In the genomic region with DNA sequence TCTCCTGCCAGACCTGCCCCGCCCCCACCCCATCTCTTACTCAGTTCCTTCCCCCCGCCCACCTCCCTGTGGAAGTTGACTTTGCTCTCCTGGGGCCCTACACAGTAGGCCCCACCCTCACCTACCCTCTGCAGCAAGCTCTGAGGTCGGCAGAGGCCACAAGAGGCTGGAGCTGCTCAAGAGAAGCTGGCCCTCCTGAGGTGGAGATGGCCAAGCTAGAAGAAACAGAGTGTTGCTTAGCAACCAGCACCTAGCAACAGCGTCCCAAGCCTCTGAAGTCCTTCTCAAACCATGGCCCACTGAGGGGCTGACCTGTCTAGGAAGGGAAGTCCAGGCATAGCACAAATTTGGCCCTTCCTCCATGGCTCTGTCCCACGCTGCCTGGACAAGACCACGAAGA, we compare ENCODE assay signal across 12 mouse cellular contexts. TPM values are rescaled to one million over a fixed set of nuclear protein-coding genes. Genes with fewer than 3 reads are reported as not detected.
DNase-seq lines count a peak whose midpoint lies in the region; ATAC-seq and TF ChIP-seq lines count a peak whose summit lies in the region.
"Had no signal": no experiment of that assay in that cellular context is flagged by ENCODE, and none has a peak within 500 bp of the region (broad histone marks: within the 10 kb centered on the region; RNA-seq: fewer than 3 reads in every experiment).

A gene (minus strand): TSS at position 226 of the 400 bp plus-strand sequence.

- no peak within 1 kb of the TSS for H3K27ac ChIP-seq in kidney, embryonic 16.5 days (ENCODE audit: low read length)
- H3K27ac ChIP-seq in forebrain, embryonic 14.5 days (ENCODE audit: low read depth, low read length): no peak within 1 kb of the TSS
- H3K27ac ChIP-seq in lung, postnatal 0 days (ENCODE audit: low read length): no peak within 1 kb of the TSS
- no peak within 1 kb of the TSS for H3K27ac ChIP-seq in stomach, postnatal 0 days (replicated peaks)
- H3K27ac ChIP-seq in layer of hippocampus, adult 2 months: no peak within 1 kb of the TSS
- H3K27ac ChIP-seq in gastrocnemius, adult 2 months: no peak within 1 kb of the TSS
- H3K27ac ChIP-seq: liver, embryonic 13.5 days had no signal

- H3K9ac ChIP-seq in kidney, embryonic 16.5 days (replicated peaks; ENCODE audit: low read length): no peak within 1 kb of the TSS
- no peak within 1 kb of the TSS for H3K9ac ChIP-seq in forebrain, embryonic 14.5 days (ENCODE audit: low read length)
- no peak within 1 kb of the TSS for H3K9ac ChIP-seq in lung, postnatal 0 days (replicated peaks; ENCODE audit: low read depth)
- H3K9ac ChIP-seq in stomach, postnatal 0 days (ENCODE audit: low read length): no peak within 1 kb of the TSS
- H3K9ac ChIP-seq: liver, embryonic 13.5 days had no signal

- no peak for TF ChIP-seq CTCF in lung, postnatal 0 days (IDR thresholded peaks at IDR 0.05)
- no peak for TF ChIP-seq CTCF in stomach, postnatal 0 days (IDR thresholded peaks at IDR 0.05; ENCODE audit: low read depth)
- no peak for TF ChIP-seq CTCF in layer of hippocampus, adult 2 months (conservative IDR thresholded peaks at IDR 0.05)
- no peak for TF ChIP-seq CTCF in gastrocnemius, adult 2 months (IDR thresholded peaks at IDR 0.05)

- 39% methylated on average over 6 of the region's 6 CpGs for WGBS in kidney, embryonic 16.5 days
- 24% methylated on average over 6 of the region's 6 CpGs for WGBS in forebrain, embryonic 14.5 days
- WGBS in lung, postnatal 0 days: 24% methylated on average over 6 of the region's 6 CpGs
- WGBS in stomach, postnatal 0 days: 34% methylated on average over 6 of the region's 6 CpGs

- H3K9me3 ChIP-seq in kidney, embryonic 16.5 days (ENCODE audit: low read length): no peaks in the 10 kb centered on the region
- H3K9me3 ChIP-seq in forebrain, embryonic 14.5 days (replicated peaks; ENCODE audit: control insufficient read depth, low read length): no peaks in the 10 kb centered on the region
- H3K9me3 ChIP-seq in lung, postnatal 0 days (ENCODE audit: low read length): no peaks in the 10 kb centered on the region
- H3K9me3 ChIP-seq in stomach, postnatal 0 days (ENCODE audit: control insufficient read depth, low read length): no peaks in the 10 kb centered on the region
- H3K9me3 ChIP-seq: liver, embryonic 13.5 days had no signal

- peak; percentile 49; the same call in 1 of the 2 replicates for ATAC-seq in kidney, embryonic 16.5 days (ENCODE audit: low FRiP score, low TSS enrichment)
- peak; percentile 67 for ATAC-seq in forebrain, embryonic 14.5 days
- ATAC-seq in lung, postnatal 0 days: peak; percentile 70
- ATAC-seq in stomach, postnatal 0 days (ENCODE audit: low FRiP score, low TSS enrichment): peak; percentile 55
- ATAC-seq in megakaryocyte, adult 5-6 weeks (ENCODE audit: poor library complexity, severe bottlenecking): no peak
- ATAC-seq: CD4-positive, CD25-positive, alpha-beta regulatory T cell, adult 4 months had no signal

- 0 out of 2 replicates have a peak, but pooled peaks cover 3% of the 10 kb centered on the region for H3K4me1 ChIP-seq in kidney, embryonic 16.5 days (ENCODE audit: insufficient read depth, low read length)
- H3K4me1 ChIP-seq in forebrain, embryonic 14.5 days (ENCODE audit: control insufficient read depth, insufficient read depth, low read length): no peaks in the 10 kb centered on the region
- H3K4me1 ChIP-seq in lung, postnatal 0 days (ENCODE audit: insufficient read depth, low read depth, low read length): no peaks in the 10 kb centered on the region
- no peaks in the 10 kb centered on the region for H3K4me1 ChIP-seq in stomach, postnatal 0 days (replicated peaks; ENCODE audit: control insufficient read depth, insufficient read depth)
- H3K4me1 ChIP-seq: liver, embryonic 13.5 days had no signal

- TF ChIP-seq EP300 in lung, postnatal 0 days (IDR thresholded peaks at IDR 0.05): no peak
- no peak for TF ChIP-seq EP300 in stomach, postnatal 0 days (optimal IDR thresholded peaks at IDR 0.05)

- no peak within 1 kb of the TSS for H3K4me2 ChIP-seq in kidney, embryonic 16.5 days (replicated peaks; ENCODE audit: low read depth, low read length)
- H3K4me2 ChIP-seq in forebrain, embryonic 14.5 days (ENCODE audit: low read length): no peak within 1 kb of the TSS
- no peak within 1 kb of the TSS for H3K4me2 ChIP-seq in lung, postnatal 0 days (replicated peaks; ENCODE audit: low read depth, low read length)
- no peak within 1 kb of the TSS for H3K4me2 ChIP-seq in stomach, postnatal 0 days (replicated peaks; ENCODE audit: low read depth)
- H3K4me2 ChIP-seq: liver, embryonic 13.5 days had no signal

- no peak within 1 kb of the TSS for H3K4me3 ChIP-seq in kidney, embryonic 16.5 days (ENCODE audit: low read length)
- no peak within 1 kb of the TSS for H3K4me3 ChIP-seq in forebrain, embryonic 14.5 days (ENCODE audit: low read depth, low read length)
- H3K4me3 ChIP-seq in lung, postnatal 0 days (ENCODE audit: low read depth, low read length): no peak within 1 kb of the TSS
- no peak within 1 kb of the TSS for H3K4me3 ChIP-seq in stomach, postnatal 0 days (ENCODE audit: low read depth, low read length)
- H3K4me3 ChIP-seq in layer of hippocampus, adult 2 months: no peak within 1 kb of the TSS
- no peak within 1 kb of the TSS for H3K4me3 ChIP-seq in gastrocnemius, adult 2 months
- H3K4me3 ChIP-seq: erythroblast, embryonic 14.5 days; liver, embryonic 13.5 days had no signal

- no peaks in the 10 kb centered on the region for H3K27me3 ChIP-seq in kidney, embryonic 16.5 days (ENCODE audit: insufficient read depth, low read length)
- H3K27me3 ChIP-seq in forebrain, embryonic 14.5 days (replicated peaks; ENCODE audit: control insufficient read depth, insufficient read depth, low read length): no peaks in the 10 kb centered on the region
- H3K27me3 ChIP-seq in lung, postnatal 0 days (replicated peaks; ENCODE audit: insufficient read depth, low read length): 0 out of 2 replicates have a peak, but pooled peaks cover 2% of the 10 kb centered on the region
- no peaks in the 10 kb centered on the region for H3K27me3 ChIP-seq in stomach, postnatal 0 days (ENCODE audit: control insufficient read depth, insufficient read depth, low read length)

- intact Hi-C loops in gastrocnemius, adult 2 months (cut with DNase I): no loop called here

- DNase-seq in kidney, postnatal 14 days: no peak
- DNase-seq in forebrain, embryonic 14.5 days (ENCODE audit: low spot score): peak; percentile 74
- DNase-seq in lung, postnatal 0 days (ENCODE audit: low spot score): peak; percentile 50
- DNase-seq in stomach, postnatal 0 days (ENCODE audit: low spot score): peak; percentile 23
- no peak for DNase-seq in layer of hippocampus, adult 2 months (ENCODE audit: low spot score in 2 of 2)
- DNase-seq in gastrocnemius, adult 2 months: no peak
- DNase-seq: liver, embryonic 13.5 days; thymus, postnatal 14 days had no signal

- H3K36me3 ChIP-seq in kidney, embryonic 16.5 days (ENCODE audit: insufficient read depth, low read length): no peaks in the 10 kb centered on the region
- H3K36me3 ChIP-seq in forebrain, embryonic 14.5 days (ENCODE audit: control insufficient read depth, insufficient read depth, low read length): no peaks in the 10 kb centered on the region
- H3K36me3 ChIP-seq in lung, postnatal 0 days (ENCODE audit: insufficient read depth, low read length): no peaks in the 10 kb centered on the region
- H3K36me3 ChIP-seq in stomach, postnatal 0 days (ENCODE audit: control insufficient read depth, insufficient read depth, low read length): no peaks in the 10 kb centered on the region
- H3K36me3 ChIP-seq: liver, embryonic 13.5 days had no signal

RNA-seq across cellular contexts. Expression of the gene that starts here (rescaled TPM):
- polyA plus RNA-seq in kidney, embryonic 16.5 days (2015; fragmentation: Nextera tagmentation; extraction: Ambion mirVana): 0.13 TPM in 1 of 2 replicates, not detected in the other
- polyA plus RNA-seq in forebrain, embryonic 14.5 days (2014; fragmentation: Nextera tagmentation; extraction: Ambion mirVana): 2.5 and 2.6 TPM in 2 replicates
- polyA plus RNA-seq in lung, postnatal 0 days (2015; fragmentation: Nextera tagmentation; extraction: Ambion mirVana): 2.6 and 2.9 TPM in 2 replicates
- polyA plus RNA-seq in stomach, postnatal 0 days (2015; fragmentation: Nextera tagmentation; extraction: Ambion mirVana): 0.15 and 0.16 TPM in 2 replicates
- 1 to 10 TPM; 2.4 to 3.0 TPM for total RNA-seq in layer of hippocampus, adult 2 months (2021)
- 0.29 TPM in 1 of 2 replicates, not detected in the other for total RNA-seq in megakaryocyte, adult 5-6 weeks (2015)
- total RNA-seq in megakaryocyte, adult 5-6 weeks (2017): 0.37 TPM in 1 of 2 replicates, not detected in the other
- 1 to 10 TPM in 1 of 2 experiments, under 1 TPM in 1; 0.97 to 1.5 TPM for total RNA-seq in gastrocnemius, adult 2 months (2021)
- polyA plus RNA-seq: liver, embryonic 13.5 days had no signal

Comparison
In these comparisons a context has a peak if more than half of its experiments do, and no peak if none do; other contexts are left out.
1. Peak in ATAC-seq in kidney, embryonic 16.5 days; RNA of the gene not detected or under 1 TPM.
2. Peak in DNase-seq and ATAC-seq in stomach, postnatal 0 days; RNA of the gene not detected or under 1 TPM.
3. DNase-seq: peak in forebrain, embryonic 14.5 days (single experiment) and lung, postnatal 0 days (single experiment); none in kidney, postnatal 14 days (single experiment), layer of hippocampus, adult 2 months (0 of 2) and gastrocnemius, adult 2 months (single experiment).